In genomic region chr16:94569229-94570176, GRCm38 (mm10) we compare ENCODE assay signal across 8 mouse cellular contexts. TPM values are rescaled to one million over a fixed set of nuclear protein-coding genes. Genes with fewer than 3 reads are reported as not detected.
A peak's percentile ranks its signal among the peaks of the same experiment; 100 is the strongest.
DNase-seq lines count a peak whose midpoint lies in the region; ATAC-seq and TF ChIP-seq lines count a peak whose summit lies in the region.

TSS of gene Dyrk1a (plus strand) at chr16:94570010.

- no peak; the same call in 1 of the 2 replicates for TF ChIP-seq POLR2A in CH12.LX (IDR thresholded peaks at IDR 0.05; ENCODE audit: low read depth, low read length)
- 0 out of 2 replicates have a peak, but pooled peaks have one; percentile 6 for TF ChIP-seq POLR2A in testis, adult 2 months (IDR thresholded peaks at IDR 0.05; ENCODE audit: control insufficient read depth, low read depth, low read length)

- peak within 1 kb of the TSS; percentile 76; the same call in 1 of the 2 replicates for H3K4me2 ChIP-seq in CH12.LX (ENCODE audit: insufficient read depth, low read depth, poor library complexity, severe bottlenecking)
- peak within 1 kb of the TSS; percentile 76 for H3K4me2 ChIP-seq in forebrain, embryonic 12.5 days
- peak within 1 kb of the TSS; percentile 66 for H3K4me2 ChIP-seq in heart, postnatal 0 days (ENCODE audit: low read depth, low read length)
- peak within 1 kb of the TSS; percentile 90 for H3K4me2 ChIP-seq in liver, embryonic 16.5 days (ENCODE audit: low read depth, low read length)
- H3K4me2 ChIP-seq in neural tube, embryonic 13.5 days: peak within 1 kb of the TSS; percentile 73

- TF ChIP-seq CTCF in CH12.LX (conservative IDR thresholded peaks at IDR 0.05 in 1 of 2, IDR thresholded peaks at IDR 0.05 in 1 of 2; ENCODE audit: low read depth in 2 of 2, low read length in 2 of 2): peak in 1 of 2 experiments; percentile 5; a peak in 1 of 4 replicates
- TF ChIP-seq CTCF in heart, postnatal 0 days (IDR thresholded peaks at IDR 0.05; ENCODE audit: low read depth): no peak
- TF ChIP-seq CTCF in testis, adult 2 months (IDR thresholded peaks at IDR 0.05; ENCODE audit: control insufficient read depth, insufficient read depth, insufficient replicate concordance, low read depth, low read length): no peak

- peaks cover 14 to 37% of the 10 kb centered on the region in 2 experiments for H3K4me1 ChIP-seq in CH12.LX (ENCODE audit: control insufficient read depth in 1 of 2, insufficient read depth in 2 of 2)
- peaks cover 26% of the 10 kb centered on the region for H3K4me1 ChIP-seq in forebrain, embryonic 12.5 days
- peaks cover 24% of the 10 kb centered on the region for H3K4me1 ChIP-seq in heart, postnatal 0 days (ENCODE audit: control insufficient read depth, insufficient read depth)
- peaks cover 25% of the 10 kb centered on the region for H3K4me1 ChIP-seq in liver, embryonic 16.5 days (ENCODE audit: control insufficient read depth, low read depth, low read length)
- peaks cover 40% of the 10 kb centered on the region for H3K4me1 ChIP-seq in neural tube, embryonic 13.5 days (replicated peaks)
- peaks cover 15% of the 10 kb centered on the region for H3K4me1 ChIP-seq in testis, adult 2 months (ENCODE audit: control insufficient read depth, insufficient read depth, low read length)

- peaks cover 0 to 7% of the 10 kb centered on the region in 2 experiments for H3K36me3 ChIP-seq in CH12.LX (replicated peaks in 1 of 2; ENCODE audit: control insufficient read depth in 1 of 2, insufficient read depth in 1 of 2, low read length in 1 of 2)
- H3K36me3 ChIP-seq in forebrain, embryonic 12.5 days (replicated peaks): no peaks in the 10 kb centered on the region
- H3K36me3 ChIP-seq in heart, postnatal 0 days (replicated peaks; ENCODE audit: control insufficient read depth, insufficient read depth, low read length): no peaks in the 10 kb centered on the region
- H3K36me3 ChIP-seq in liver, embryonic 16.5 days (ENCODE audit: control insufficient read depth, insufficient read depth): no peaks in the 10 kb centered on the region
- no peaks in the 10 kb centered on the region for H3K36me3 ChIP-seq in neural tube, embryonic 13.5 days
- no peaks in the 10 kb centered on the region for H3K36me3 ChIP-seq in testis, adult 2 months (ENCODE audit: control insufficient read depth, insufficient read depth, low read length)

- ATAC-seq in forebrain, embryonic 12.5 days (ENCODE audit: low FRiP score): peak; percentile 94
- peak; percentile 93 for ATAC-seq in heart, postnatal 0 days (ENCODE audit: insufficient read depth, low read depth)
- peak; percentile 82 for ATAC-seq in liver, embryonic 16.5 days (ENCODE audit: low read depth)
- peak; percentile 95 for ATAC-seq in neural tube, embryonic 13.5 days (ENCODE audit: low read depth)

- peak within 1 kb of the TSS; percentile 100 for H3K9ac ChIP-seq in CH12.LX (ENCODE audit: insufficient read depth, low read depth)
- peak within 1 kb of the TSS; percentile 100 for H3K9ac ChIP-seq in forebrain, embryonic 12.5 days
- peak within 1 kb of the TSS; percentile 100 for H3K9ac ChIP-seq in heart, postnatal 0 days (replicated peaks; ENCODE audit: low read depth, low read length)
- peak within 1 kb of the TSS; percentile 89 for H3K9ac ChIP-seq in liver, embryonic 16.5 days (ENCODE audit: low read depth, low read length)
- H3K9ac ChIP-seq in neural tube, embryonic 13.5 days: peak within 1 kb of the TSS; percentile 100

- no peaks in the 10 kb centered on the region for H3K27me3 ChIP-seq in CH12.LX (replicated peaks)
- no peaks in the 10 kb centered on the region for H3K27me3 ChIP-seq in forebrain, embryonic 12.5 days
- H3K27me3 ChIP-seq in heart, postnatal 0 days (ENCODE audit: control insufficient read depth, insufficient read depth, low read length): no peaks in the 10 kb centered on the region
- no peaks in the 10 kb centered on the region for H3K27me3 ChIP-seq in liver, embryonic 16.5 days (ENCODE audit: control insufficient read depth, insufficient read depth, low read depth, low read length)
- H3K27me3 ChIP-seq in neural tube, embryonic 13.5 days: no peaks in the 10 kb centered on the region
- H3K27me3 ChIP-seq in testis, adult 2 months (ENCODE audit: control insufficient read depth, insufficient read depth, low read length): no peaks in the 10 kb centered on the region

- no peak; the same call in 1 of the 2 replicates for TF ChIP-seq RAD21 in CH12.LX (IDR thresholded peaks at IDR 0.05; ENCODE audit: low read depth, low read length)

- peak within 1 kb of the TSS; percentile 98 for H3K27ac ChIP-seq in CH12.LX (ENCODE audit: insufficient read depth, low read depth)
- H3K27ac ChIP-seq in forebrain, embryonic 12.5 days: peak within 1 kb of the TSS; percentile 100
- peak within 1 kb of the TSS; percentile 100 for H3K27ac ChIP-seq in heart, postnatal 0 days (ENCODE audit: low read depth)
- peak within 1 kb of the TSS; percentile 100 for H3K27ac ChIP-seq in liver, embryonic 16.5 days (ENCODE audit: low read length)
- H3K27ac ChIP-seq in neural tube, embryonic 13.5 days (replicated peaks): peak within 1 kb of the TSS; percentile 100
- H3K27ac ChIP-seq in testis, adult 2 months (ENCODE audit: control insufficient read depth, insufficient read depth, low read depth, low read length): peak within 1 kb of the TSS; percentile 98

- in situ Hi-C loops in CH12.LX (cut with MboI; ENCODE audit: low pct_ligation_motif_present, low pct_unique_long_range_greater_than_20kb, low sequenced_read_pairs): no loop called here

- no peak for TF ChIP-seq EP300 in CH12.LX (IDR thresholded peaks at IDR 0.05; ENCODE audit: low read length)
- TF ChIP-seq EP300 in heart, postnatal 0 days (IDR thresholded peaks at IDR 0.05; ENCODE audit: low read depth): peak; percentile 98

- H3K4me3 ChIP-seq in CH12.LX (replicated peaks in 1 of 3; ENCODE audit: low read depth in 2 of 3, low read length in 2 of 3, poor library complexity in 1 of 3): peak within 1 kb of the TSS; percentile 84 to 88 (median 86)
- peak within 1 kb of the TSS; percentile 99 for H3K4me3 ChIP-seq in forebrain, embryonic 12.5 days (replicated peaks)
- peak within 1 kb of the TSS; percentile 95 for H3K4me3 ChIP-seq in heart, postnatal 0 days (ENCODE audit: low read depth, low read length)
- peak within 1 kb of the TSS; percentile 78 for H3K4me3 ChIP-seq in liver, embryonic 16.5 days (ENCODE audit: low read depth, low read length)
- peak within 1 kb of the TSS; percentile 98 for H3K4me3 ChIP-seq in neural tube, embryonic 13.5 days
- peak within 1 kb of the TSS; percentile 99 for H3K4me3 ChIP-seq in testis, adult 2 months (ENCODE audit: control insufficient read depth, low read depth, low read length)

- dilution Hi-C loops in CH12.LX (cut with MboI; ENCODE audit: extremely low pct_ligation_motif_present, extremely low pct_unique_long_range_greater_than_20kb, low sequenced_read_pairs): no loop called here

- H3K9me3 ChIP-seq in CH12.LX (replicated peaks; ENCODE audit: low read length): no peaks in the 10 kb centered on the region
- no peaks in the 10 kb centered on the region for H3K9me3 ChIP-seq in forebrain, embryonic 12.5 days
- no peaks in the 10 kb centered on the region for H3K9me3 ChIP-seq in heart, postnatal 0 days (replicated peaks; ENCODE audit: control insufficient read depth, low read length)
- no peaks in the 10 kb centered on the region for H3K9me3 ChIP-seq in liver, embryonic 16.5 days (replicated peaks; ENCODE audit: control insufficient read depth, low read length)
- H3K9me3 ChIP-seq in neural tube, embryonic 13.5 days: no peaks in the 10 kb centered on the region

- peaks cover 45% of the 10 kb centered on the region for H3K79me2 ChIP-seq in CH12.LX (replicated peaks; ENCODE audit: control insufficient read depth, extremely low read depth, insufficient read depth, poor library complexity, severe bottlenecking)

- under 1% methylated on average over 55 of the region's 133 CpGs for WGBS in forebrain, embryonic 12.5 days
- 1% methylated on average over 75 of the region's 133 CpGs for WGBS in heart, postnatal 0 days
- under 1% methylated on average over 117 of the region's 133 CpGs for WGBS in liver, embryonic 16.5 days (ENCODE audit: insufficient replicate concordance)
- WGBS in neural tube, embryonic 13.5 days: under 1% methylated on average over 113 of the region's 133 CpGs

- peak; percentile 100 for DNase-seq in CH12.LX (ENCODE audit: extremely low read depth)
- DNase-seq in c-Kit-positive CD71-positive TER-119-positive erythroid progenitor cells, embryonic 14.5 days (ENCODE audit: low spot score): peak; percentile 98
- DNase-seq in heart, postnatal 0 days (ENCODE audit: low spot score): peak; percentile 97
- DNase-seq in kidney, postnatal 4 days: peak; percentile 99

TF ChIP-seq in CH12.LX, 34 proteins besides CTCF, POLR2A, EP300 and RAD21 (continues in another document):
- no peak for TF ChIP-seq ZC3H11A (IDR thresholded peaks at IDR 0.05; ENCODE audit: low read depth, low read length)
- TF ChIP-seq BHLHE40 (IDR thresholded peaks at IDR 0.05; ENCODE audit: low read depth, low read length): peak; percentile 99
- peak; percentile 72 for TF ChIP-seq ZMIZ1 (IDR thresholded peaks at IDR 0.05; ENCODE audit: low read depth, low read length)
- TF ChIP-seq JUND (conservative IDR thresholded peaks at IDR 0.05; ENCODE audit: low read depth, low read length): no peak
- peak; percentile 63 for TF ChIP-seq NRF1 (IDR thresholded peaks at IDR 0.05; ENCODE audit: low read depth, low read length)
- TF ChIP-seq SMC3 (IDR thresholded peaks at IDR 0.05; ENCODE audit: low read depth, low read length): no peak
- peak; percentile 61 for TF ChIP-seq TCF12 (IDR thresholded peaks at IDR 0.05; ENCODE audit: low read depth, low read length)
- TF ChIP-seq MAZ (IDR thresholded peaks at IDR 0.05; ENCODE audit: low read depth, low read length): peak; percentile 99
- peak; percentile 53; the same call in 1 of the 2 replicates for TF ChIP-seq ELF1 (IDR thresholded peaks at IDR 0.05; ENCODE audit: low read depth, low read length)
- TF ChIP-seq HCFC1 (IDR thresholded peaks at IDR 0.05; ENCODE audit: low read depth, low read length): no peak; the same call in none of the 2 replicates
- 0 out of 2 replicates have a peak, but pooled peaks have one; percentile 42 for TF ChIP-seq KAT2A (IDR thresholded peaks at IDR 0.05; ENCODE audit: insufficient replicate concordance, low read length)
- no peak for TF ChIP-seq POLR2AphosphoS2 (IDR thresholded peaks at IDR 0.05; ENCODE audit: low read depth, low read length)
- no peak for TF ChIP-seq MYC (IDR thresholded peaks at IDR 0.05; ENCODE audit: low read depth, low read length)

RNA-seq across cellular contexts. Expression of gene Dyrk1a, which starts in this region (rescaled TPM):
- total RNA-seq in CH12.LX (2012; rRNA removed): 32.4 and 36.1 TPM in 2 replicates
- total RNA-seq in CH12.LX (2014; rRNA removed): 39.2 and 40.4 TPM in 2 replicates
- 42.9 and 53.7 TPM in 2 replicates for polyA plus RNA-seq in CH12.LX (2012; ENCODE audit: insufficient read length, low read depth)
- polyA plus RNA-seq in forebrain, embryonic 12.5 days (2016; fragmentation: Nextera tagmentation; extraction: Ambion mirVana): 12.0 and 12.8 TPM in 2 replicates
- total RNA-seq in heart, postnatal 0 days (2014; rRNA removed; ENCODE audit: low replicate concordance): 55.2 and 90.3 TPM in 2 replicates
- polyA plus RNA-seq in heart, postnatal 0 days (2015; fragmentation: Nextera tagmentation; extraction: Ambion mirVana): 6.9 and 7.7 TPM in 2 replicates
- polyA plus RNA-seq in liver, embryonic 16.5 days (2015; fragmentation: Nextera tagmentation; extraction: Ambion mirVana): 4.0 TPM in 2 replicates
- 9.5 and 10.3 TPM in 2 replicates for polyA plus RNA-seq in neural tube, embryonic 13.5 days (2015; fragmentation: Nextera tagmentation; extraction: Ambion mirVana)
- 14.0 and 15.0 TPM in 2 replicates for polyA plus RNA-seq in testis, adult 2 months (2012; rRNA removed)

Comparison
In these comparisons a context has a peak if more than half of its experiments do, and no peak if none do; other contexts are left out.
1. Peak in every context shown above with its lines: DNase-seq, ATAC-seq, H3K4me3 ChIP-seq and H3K27ac ChIP-seq.